Mouse (Mus musculus): ENCODE measurements around the gene Sv2a. TPM values are rescaled to one million over a fixed set of nuclear protein-coding genes. Genes with fewer than 3 reads are reported as not detected.

Gene Sv2a
- polyA plus RNA-seq, 1 experiment = 0.28 TPM

GRCm38 (mm10) chr3:96170276-96170675 lies 10.7 kb upstream of the Sv2a start:
- no peak for TF ChIP-seq GATA1 (IDR thresholded peaks at IDR 0.05; ENCODE audit: low read length)

GRCm38 (mm10) chr3:96170976-96171545 lies 9.9 kb upstream of the Sv2a start:
- TF ChIP-seq GATA1 (IDR thresholded peaks at IDR 0.05; ENCODE audit: low read length) = no peak

- TF ChIP-seq GATA1 (IDR thresholded peaks at IDR 0.05; ENCODE audit: low read length) = no peak
These were observed 9.3 kb upstream of the Sv2a start for GRCm38 (mm10) chr3:96171583-96172196.

DNA sequence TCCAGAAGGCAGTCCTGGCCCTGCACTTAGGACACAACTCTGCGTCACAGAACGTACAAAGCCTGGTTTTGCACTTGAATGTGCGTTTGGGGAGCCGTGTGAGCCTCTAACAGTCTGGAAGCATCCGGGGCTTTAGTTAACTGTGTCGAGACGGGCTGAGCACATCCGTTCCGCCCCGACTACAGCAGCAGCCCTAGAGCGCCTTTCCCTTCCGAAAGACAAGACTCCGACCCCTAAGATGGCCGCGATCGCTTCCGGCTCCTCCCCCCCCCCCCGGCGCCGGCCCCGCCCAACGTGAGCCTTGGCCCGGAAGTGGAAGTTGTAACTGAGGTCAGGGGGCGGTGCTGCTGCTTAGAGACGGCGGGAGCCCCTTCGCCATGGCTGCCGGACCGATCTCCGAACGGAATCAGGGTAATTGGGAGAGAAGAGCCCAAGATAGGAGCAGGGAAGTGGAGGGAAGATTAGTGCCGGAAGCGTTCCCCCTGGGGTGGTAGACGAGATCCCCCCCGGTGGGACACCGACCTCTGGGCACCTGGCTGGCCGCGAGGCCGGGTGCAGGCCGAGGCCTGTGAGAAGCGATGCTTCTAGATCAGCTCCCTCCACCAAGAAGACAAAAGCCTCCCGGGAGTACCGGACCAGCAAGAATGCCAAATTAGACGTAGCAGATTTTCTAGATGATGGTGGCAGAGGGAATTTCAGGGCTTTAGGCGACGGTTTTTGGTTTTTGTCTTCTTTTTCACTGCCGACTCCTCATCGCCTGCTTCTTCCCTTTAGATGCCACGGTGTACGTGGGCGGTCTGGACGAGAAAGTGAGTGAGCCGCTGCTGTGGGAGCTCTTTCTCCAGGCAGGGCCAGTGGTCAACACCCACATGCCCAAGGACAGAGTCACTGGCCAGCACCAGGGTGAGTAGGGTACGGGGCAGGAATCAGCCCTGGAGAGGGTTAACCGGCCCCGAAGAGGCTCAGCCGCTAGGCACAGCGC lies 8.5 kb upstream of the Sv2a start, which contains the start of gene Sf3b4:
TSS of gene Sf3b4 (plus strand) at position 136 of the 982 bp plus-strand sequence.
- no peak for TF ChIP-seq GATA1 (IDR thresholded peaks at IDR 0.05; ENCODE audit: low read length)

- no peak for TF ChIP-seq GATA1 (IDR thresholded peaks at IDR 0.05; ENCODE audit: low read length)
These were observed 7.8 kb upstream of the Sv2a start for GRCm38 (mm10) chr3:96173185-96173584.

DNA sequence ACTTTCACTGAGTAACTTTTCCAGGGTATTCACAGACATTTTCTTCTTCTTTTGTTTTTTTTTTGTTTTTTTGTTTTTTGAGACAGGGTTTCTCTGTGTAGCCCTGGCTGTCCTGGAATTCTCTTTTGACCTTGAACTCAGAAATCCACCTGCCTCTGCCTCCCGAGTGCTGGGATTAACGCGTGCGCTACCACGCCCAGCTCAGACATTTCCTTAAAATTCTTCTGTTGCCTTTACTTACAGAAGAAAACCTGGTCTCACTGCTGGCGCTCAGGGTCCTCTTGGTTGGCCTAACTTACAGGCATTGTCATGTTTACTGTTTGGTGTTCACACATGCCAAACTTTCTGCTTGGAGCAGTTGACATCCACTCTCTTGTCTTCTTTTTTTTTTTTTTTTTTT lies 5.7 kb upstream of the Sv2a start:
- TF ChIP-seq GATA1 (IDR thresholded peaks at IDR 0.05; ENCODE audit: low read length) = no peak

GRCm38 (mm10) chr3:96178427-96178826 lies 2.5 kb upstream of the Sv2a start:
- TF ChIP-seq GATA1 (IDR thresholded peaks at IDR 0.05; ENCODE audit: low read length) = no peak

- no peak for TF ChIP-seq GATA1 (IDR thresholded peaks at IDR 0.05; ENCODE audit: low read length)
These were observed 2.0 kb upstream of the Sv2a start for GRCm38 (mm10) chr3:96178902-96179301.

DNA sequence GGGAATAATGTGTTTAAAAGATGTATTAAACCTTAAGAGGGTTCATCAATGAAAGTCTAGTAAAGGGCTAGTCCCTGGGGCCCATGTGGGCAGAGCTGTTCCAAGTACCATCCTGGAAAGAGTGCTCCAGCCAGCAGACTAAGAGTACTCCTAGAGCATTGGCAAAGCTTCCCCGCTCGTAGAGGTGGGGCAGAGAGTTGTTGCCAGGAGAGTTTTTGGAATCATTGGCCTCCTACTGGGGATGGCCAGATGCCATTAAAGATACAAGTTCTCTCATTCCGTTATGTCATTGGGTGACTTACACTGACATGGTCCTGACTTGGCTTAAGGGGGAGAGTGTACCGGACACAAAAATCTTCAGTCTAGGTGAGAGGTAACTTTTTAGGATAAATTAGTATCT lies 1.4 kb upstream of the Sv2a start:
- no peak for TF ChIP-seq GATA1 (IDR thresholded peaks at IDR 0.05; ENCODE audit: low read length)

GRCm38 (mm10) chr3:96181510-96182381 lies 795 bp downstream of the Sv2a start:
- no peak for TF ChIP-seq GATA1 (IDR thresholded peaks at IDR 0.05; ENCODE audit: low read length)

GRCm38 (mm10) chr3:96182382-96182776 lies 1.4 kb downstream of the Sv2a start:
- TF ChIP-seq GATA1 (IDR thresholded peaks at IDR 0.05; ENCODE audit: low read length) = no peak

DNA sequence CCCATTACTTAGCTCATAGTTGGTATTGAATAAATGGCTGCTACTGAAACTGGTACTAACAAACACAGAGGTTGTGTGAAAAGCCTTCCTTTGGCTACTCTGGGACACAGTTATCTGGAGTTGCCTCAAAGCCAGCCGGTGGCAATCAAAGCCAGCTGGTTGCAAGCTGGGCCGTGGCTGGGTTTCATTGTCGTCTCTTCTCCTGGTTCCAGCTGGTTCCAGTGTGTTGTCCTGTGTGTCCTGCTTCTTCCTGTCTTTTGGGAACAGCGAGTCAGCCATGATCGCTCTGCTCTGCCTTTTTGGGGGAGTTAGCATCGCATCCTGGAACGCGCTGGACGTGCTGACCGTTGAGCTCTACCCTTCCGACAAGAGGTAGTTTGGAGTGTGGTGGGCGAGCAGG lies 12.0 kb downstream of the Sv2a start:
- no peak for TF ChIP-seq GATA1 (IDR thresholded peaks at IDR 0.05; ENCODE audit: low read length)

- TF ChIP-seq GATA1 (IDR thresholded peaks at IDR 0.05; ENCODE audit: low read length) = no peak
These were observed 14.0 kb downstream of the Sv2a start for GRCm38 (mm10) chr3:96194966-96195365.

DNA sequence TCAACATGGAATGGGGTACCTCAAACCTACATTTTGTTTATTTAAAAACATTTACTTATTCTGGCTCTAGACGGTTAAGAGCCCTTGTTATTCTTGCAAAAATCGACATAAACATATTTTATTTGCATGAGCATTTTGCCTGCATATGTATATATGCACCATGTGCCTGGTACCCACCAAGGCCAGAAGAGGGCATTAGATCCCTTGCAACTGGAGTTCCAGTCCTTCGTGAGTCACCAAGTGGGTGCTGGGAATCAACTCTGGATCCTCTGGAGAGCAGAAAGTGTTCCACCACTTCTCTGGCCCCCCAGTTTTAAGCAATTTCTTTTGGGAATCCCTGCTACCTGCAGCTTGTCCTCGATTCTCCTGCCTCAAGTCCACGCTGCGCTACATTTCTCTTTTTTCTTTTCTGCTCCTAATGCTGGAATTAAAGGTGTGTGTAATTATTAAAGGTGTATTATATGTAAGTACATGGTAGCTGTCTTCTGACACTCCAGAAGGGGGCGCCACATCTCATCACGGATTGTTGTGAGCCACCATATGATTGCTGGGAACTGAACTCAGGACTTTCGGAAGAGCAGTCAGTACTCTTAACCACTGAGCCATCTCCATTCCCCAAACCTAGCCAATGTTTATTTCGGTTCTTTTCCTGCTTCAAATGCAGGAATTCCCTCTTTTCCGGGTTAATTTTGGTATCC lies 14.8 kb downstream of the Sv2a start:
- no peak for TF ChIP-seq GATA1 (IDR thresholded peaks at IDR 0.05; ENCODE audit: low read length)

Measured in G1E-ER4 (cell line).